ENCODE assay signal across 18 mouse cellular contexts in genomic region chr6:99959371-99959770, GRCm38 (mm10).
"Had no signal": no experiment of that assay in that cellular context is flagged by ENCODE, and none has a peak within 500 bp of the region (broad histone marks: within the 10 kb centered on the region; RNA-seq: fewer than 3 reads in every experiment).

No protein-coding gene starts in this region.

- H3K27ac ChIP-seq: limb, embryonic 10.5 days; limb, embryonic 13.5 days; liver, embryonic 12.5 days; liver, embryonic 15.5 days; midbrain, embryonic 12.5 days; midbrain, embryonic 15.5 days; neural tube, embryonic 12.5 days; neural tube, embryonic 15.5 days had no signal

- H3K4me1 ChIP-seq: liver, embryonic 12.5 days; liver, embryonic 15.5 days; neural tube, embryonic 12.5 days had no signal

- H3K27me3 ChIP-seq: midbrain, embryonic 15.5 days had no signal

- DNase-seq: kidney, adult 2 months; kidney, postnatal 10 days; kidney, postnatal 36 days; liver; lung, adult 18-20 months; right cerebral cortex, adult 18-20 months; right cerebral cortex, postnatal 14 days; right cerebral cortex, postnatal 4 days; thymus, adult 18-20 months; thymus, postnatal 36 days had no signal

- H3K9me3 ChIP-seq: limb, embryonic 10.5 days; limb, embryonic 13.5 days; liver, embryonic 12.5 days; liver, embryonic 15.5 days; midbrain, embryonic 12.5 days; midbrain, embryonic 15.5 days; neural tube, embryonic 12.5 days; neural tube, embryonic 15.5 days had no signal

- H3K4me2 ChIP-seq: limb, embryonic 13.5 days; liver, embryonic 12.5 days; liver, embryonic 15.5 days; midbrain, embryonic 12.5 days; midbrain, embryonic 15.5 days; neural tube, embryonic 12.5 days; neural tube, embryonic 15.5 days had no signal

- H3K4me3 ChIP-seq: limb, embryonic 10.5 days; limb, embryonic 13.5 days; liver, embryonic 12.5 days; liver, embryonic 15.5 days; midbrain, embryonic 12.5 days; midbrain, embryonic 15.5 days; neural tube, embryonic 12.5 days; neural tube, embryonic 15.5 days had no signal

- ATAC-seq: liver, embryonic 12.5 days; midbrain, embryonic 15.5 days had no signal

- H3K9ac ChIP-seq: limb, embryonic 13.5 days; liver, embryonic 12.5 days; liver, embryonic 15.5 days; midbrain, embryonic 12.5 days; midbrain, embryonic 15.5 days; neural tube, embryonic 12.5 days; neural tube, embryonic 15.5 days had no signal

- H3K36me3 ChIP-seq: limb, embryonic 10.5 days; limb, embryonic 13.5 days; liver, embryonic 12.5 days; liver, embryonic 15.5 days; midbrain, embryonic 12.5 days; midbrain, embryonic 15.5 days; neural tube, embryonic 12.5 days; neural tube, embryonic 15.5 days had no signal
